Mouse (Mus musculus) layer of hippocampus, postnatal 36 days (tissue): ENCODE results near the gene Fgd6. TPM values are rescaled to one million over a fixed set of nuclear protein-coding genes. Genes with fewer than 3 reads are reported as not detected.

Experiments
- DNase-seq, 2 experiments: peaks; one replicate each; pipeline ENCODE4 v3.0.0; 2022
- total RNA-seq, 2 experiments: library from RNA; stranded (reverse); gene quantifications; 2 replicates each; pipeline ENCODE4 v1.2.3; 2021

The Fgd6 gene
- total RNA-seq, 2 experiments from 2014 or later = 9.3 to 14.3 TPM

DNA sequence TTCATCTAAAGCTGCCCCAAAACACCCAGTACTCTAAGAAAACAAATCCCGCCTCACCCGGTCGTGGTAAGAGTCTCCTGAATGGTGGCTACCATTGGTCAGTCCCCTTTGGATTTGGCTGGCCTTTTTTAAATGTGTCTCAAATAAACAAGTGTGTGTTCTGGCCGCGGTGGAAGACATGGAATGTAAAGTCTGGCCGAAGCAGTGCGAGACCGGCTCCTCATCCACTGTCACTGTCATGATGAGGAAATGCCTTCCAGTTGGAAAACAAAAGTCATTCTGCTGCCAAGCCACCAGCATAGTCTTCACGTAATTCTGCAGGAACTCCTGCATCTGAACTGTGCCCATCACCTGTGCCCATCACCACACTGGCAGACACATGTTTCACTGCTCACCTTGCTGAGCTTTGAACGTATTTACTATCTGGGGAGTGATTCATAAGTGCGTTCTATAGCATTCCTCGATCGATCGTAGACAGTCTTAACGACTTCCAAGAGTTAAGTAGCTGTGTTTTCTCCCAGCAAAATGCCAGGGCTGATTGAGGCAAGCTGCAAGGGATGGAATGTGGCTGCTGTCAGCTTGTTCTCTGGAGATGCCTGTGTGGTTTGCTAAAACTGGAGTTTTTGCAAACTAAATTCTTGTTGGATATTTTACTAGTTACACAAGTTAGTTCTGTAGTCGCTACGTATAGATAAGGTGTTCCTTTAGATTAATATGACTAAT lies 60.1 kb downstream of the Fgd6 start:
- DNase-seq = no peak

DNA sequence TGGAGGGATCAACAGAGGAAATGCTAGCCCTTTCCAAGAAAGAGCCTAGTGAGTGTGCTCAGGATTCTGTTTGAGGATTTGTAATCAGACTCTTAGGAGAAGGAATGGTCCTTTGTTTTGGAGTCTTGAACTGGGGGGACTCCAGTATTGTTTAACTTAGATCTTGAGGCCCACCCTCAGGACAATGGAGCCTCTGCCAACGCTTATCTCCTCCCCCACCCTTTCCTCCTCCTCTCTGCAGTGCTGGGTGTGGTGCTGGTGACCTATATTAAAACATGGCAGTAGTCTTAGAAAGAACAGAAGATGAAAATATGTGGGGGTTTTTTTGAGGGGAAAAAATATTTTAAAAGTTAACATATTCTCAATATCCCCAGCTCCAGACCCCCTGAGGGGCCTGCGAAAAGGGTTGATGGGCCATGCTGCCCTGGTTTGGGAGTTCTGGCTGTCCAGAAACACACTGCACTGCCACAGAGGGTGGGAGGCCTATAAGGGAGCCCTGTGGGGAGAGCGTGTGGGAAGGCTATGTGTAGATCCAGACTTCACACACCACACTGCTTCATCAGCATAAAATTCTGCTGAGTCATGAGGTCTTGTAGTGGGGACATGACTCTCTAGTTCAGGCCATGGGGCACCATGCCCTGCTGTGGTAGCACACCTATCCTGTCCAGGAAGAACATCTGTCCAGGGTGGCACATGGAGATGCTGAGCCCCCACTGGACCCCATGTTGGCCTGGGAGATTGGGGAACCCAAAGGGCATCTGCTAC lies 61.5 kb downstream of the Fgd6 start:
- DNase-seq = no peak

DNA sequence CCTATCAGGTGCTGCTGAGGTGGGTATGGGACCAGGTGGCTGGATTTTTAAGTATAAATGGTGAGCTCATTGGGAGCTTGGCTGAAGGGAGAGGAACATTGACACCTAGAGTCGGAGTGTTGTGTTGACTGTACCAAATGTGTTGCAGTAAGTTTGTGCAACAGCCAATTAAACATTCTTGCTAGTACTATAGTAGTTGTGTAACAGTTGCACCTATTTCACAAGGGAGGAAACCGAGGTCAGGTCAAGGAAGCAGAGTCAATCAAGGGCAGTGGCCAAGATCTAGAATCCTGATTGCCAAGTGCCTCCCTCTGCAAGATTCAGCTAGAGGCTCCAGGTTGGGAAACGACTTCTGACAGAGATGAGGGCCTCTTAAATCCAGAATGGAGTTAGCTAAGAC lies 62.3 kb downstream of the Fgd6 start:
- DNase-seq = no peak

DNA sequence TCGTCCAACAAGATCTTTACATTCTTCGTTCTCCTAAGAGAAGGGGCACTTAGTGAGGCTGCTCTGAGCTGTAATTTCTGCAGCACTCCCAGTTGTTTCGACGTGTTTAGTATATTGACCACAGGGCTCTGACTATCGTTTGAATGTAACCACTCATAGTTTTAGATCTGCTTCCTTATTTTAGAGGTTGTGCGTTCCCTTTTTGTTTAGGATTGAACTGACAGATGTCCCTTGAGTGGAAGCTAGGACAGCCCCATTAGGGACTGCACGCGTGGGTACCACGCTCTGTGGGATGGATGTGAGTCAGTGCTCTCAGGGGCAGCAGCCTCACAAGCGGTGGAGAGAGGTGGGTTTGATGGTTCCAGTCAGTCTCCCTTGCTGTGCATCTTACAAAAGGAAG lies 69.7 kb downstream of the Fgd6 start:
- no peak for DNase-seq

DNA sequence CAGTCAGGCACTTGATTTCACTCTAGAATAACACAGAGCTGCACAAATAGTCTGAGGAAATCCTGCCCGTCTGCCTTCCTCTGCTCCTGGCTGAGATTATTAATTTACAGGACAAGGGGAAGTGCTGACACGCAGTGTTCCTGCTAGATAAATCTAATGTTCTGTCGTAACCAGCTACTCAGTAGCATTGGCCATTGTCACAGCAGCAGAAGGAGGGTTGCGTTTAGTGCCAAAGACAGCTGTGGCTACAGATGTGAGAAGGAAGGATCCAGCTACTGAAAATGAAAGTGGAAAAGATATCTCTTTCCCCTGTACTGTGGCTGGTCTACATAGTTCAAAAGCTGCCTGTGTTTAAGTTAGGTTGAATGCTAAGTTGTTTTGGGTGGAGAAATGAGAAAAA lies 71.4 kb downstream of the Fgd6 start:
- no peak for DNase-seq

DNA sequence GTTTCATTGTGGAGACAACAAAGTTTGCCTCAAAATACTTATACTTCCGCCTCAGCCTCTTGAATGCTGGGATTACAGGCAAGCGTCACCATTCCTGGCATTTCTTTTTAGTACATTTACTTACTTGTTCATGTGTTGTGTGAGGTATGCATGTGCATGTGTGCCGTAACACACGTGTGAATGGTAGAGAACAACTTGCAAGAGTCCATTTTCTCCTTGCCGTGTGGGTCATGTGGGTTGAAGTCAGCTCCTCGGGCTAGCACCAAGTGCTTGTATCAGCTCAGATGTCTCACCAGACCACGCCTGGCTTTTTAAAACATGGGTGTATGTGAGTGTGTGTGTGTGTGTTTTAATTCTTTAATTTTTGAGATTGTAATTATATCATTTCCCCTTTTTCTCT lies 71.8 kb downstream of the Fgd6 start:
- DNase-seq = no peak

DNA sequence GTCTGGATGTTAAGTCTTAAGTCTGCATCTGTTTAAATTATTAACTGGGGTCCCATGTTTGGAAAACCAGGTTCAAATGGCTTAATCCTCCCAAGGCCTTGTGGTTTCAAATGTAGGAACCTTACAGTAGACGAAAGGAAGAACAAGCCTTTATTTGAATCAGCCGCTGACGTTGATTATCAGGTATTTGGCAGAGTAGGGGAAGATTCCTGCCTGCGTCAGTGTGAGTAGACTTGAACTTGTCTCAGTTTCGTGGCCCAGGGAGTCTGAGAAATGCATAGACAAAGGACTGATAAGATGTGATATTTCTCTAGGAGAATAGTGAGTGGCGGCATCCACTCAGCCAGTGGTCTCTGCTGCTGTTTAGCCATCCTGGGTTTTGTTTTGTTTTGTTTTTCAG lies 73.0 kb downstream of the Fgd6 start:
- DNase-seq = no peak

DNA sequence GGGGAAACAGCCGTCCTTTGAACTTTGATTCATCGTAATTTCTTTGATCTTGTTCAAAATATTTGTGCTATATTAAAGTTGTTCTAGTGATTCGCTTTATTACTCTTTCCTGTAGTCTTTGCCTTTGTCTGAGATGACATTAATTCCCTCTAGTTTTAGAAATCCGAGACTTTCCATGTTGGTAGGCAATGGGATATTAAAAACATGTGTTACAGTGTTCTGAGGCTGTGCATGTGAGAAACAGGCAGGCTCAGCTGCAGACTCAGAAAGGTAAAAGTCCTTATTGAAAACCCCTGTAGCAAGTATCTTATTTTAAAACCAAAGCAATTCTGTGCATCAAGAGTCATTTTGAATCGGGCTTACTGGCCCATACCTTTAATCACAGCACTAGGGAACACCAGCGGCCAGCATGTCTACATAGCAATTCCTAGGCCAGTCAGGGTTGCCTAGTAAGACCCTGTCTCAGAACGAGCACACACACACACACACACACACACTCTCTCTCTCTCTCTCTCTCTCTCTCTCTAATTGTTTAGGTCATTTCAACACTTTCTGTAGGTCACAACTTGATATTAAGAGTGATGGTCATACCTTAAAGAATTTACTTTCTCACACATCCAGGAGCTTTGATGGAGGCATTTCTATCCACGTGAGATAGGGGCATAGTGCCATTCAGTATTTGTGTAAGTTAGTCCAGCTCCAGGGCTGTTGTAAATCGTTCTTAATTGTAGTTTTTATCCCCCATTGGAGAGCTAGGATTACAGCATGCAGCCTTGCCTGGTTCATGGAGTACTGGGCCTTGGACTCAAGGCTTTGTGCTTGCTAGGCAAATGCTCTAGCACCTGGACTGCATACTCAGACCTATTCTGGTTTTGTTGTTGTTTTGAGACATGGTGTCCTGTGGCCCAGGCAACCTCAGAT lies 75.3 kb downstream of the Fgd6 start:
- no peak for DNase-seq

DNA sequence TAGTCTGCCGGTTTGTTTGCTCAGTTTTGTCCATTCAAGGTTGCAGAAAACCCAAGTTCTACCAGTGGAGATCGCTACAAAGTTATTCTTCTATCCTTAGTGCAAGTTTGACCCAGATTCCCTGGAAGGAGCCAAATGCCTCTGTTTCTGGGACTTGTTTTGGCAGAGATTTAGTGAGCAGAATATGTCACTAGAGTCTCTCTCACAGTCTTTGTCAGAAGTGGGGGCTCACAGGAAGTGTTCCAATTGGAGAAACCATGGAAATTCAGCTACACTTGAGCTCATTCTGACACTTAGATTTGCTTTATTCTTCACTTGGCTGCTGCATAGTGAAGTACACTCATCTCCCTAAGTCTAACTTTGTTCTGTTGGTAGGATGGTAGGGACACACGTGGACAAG lies 76.4 kb downstream of the Fgd6 start:
- DNase-seq = no peak

DNA sequence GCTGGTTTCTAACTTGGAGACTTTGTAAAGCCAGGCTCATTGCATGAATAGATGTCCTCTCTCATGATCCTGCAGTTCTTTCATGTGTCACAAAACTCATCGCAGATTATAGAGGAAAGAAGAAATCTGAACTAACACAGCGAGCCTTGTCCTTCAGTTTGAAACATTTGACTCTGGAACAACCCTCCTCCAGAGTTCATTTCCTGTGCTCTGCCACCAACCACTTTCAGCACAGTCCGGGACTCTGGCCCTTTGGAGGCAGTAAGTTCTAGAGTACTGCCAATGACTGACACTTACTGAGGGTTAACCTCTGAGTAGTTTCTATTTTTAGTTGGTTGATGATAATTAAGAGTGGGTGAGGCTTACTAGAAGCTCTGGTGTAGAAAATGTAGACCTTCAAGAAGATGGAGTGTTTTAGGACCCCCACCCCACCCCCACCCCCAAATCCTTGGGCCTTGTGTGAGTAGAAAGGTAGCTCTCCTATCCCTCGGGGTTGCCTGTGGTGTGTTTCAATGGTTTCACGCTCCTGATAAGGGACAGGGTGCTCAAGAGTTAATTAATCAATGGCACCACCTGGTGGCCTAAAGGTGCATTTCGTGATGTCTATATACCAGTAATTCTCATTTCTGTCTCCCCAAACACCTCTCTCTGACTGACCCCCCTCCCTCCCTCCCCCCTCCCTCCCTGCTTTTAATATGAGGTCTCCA lies 80.2 kb downstream of the Fgd6 start:
- DNase-seq = peak; percentile 59 to 70

DNA sequence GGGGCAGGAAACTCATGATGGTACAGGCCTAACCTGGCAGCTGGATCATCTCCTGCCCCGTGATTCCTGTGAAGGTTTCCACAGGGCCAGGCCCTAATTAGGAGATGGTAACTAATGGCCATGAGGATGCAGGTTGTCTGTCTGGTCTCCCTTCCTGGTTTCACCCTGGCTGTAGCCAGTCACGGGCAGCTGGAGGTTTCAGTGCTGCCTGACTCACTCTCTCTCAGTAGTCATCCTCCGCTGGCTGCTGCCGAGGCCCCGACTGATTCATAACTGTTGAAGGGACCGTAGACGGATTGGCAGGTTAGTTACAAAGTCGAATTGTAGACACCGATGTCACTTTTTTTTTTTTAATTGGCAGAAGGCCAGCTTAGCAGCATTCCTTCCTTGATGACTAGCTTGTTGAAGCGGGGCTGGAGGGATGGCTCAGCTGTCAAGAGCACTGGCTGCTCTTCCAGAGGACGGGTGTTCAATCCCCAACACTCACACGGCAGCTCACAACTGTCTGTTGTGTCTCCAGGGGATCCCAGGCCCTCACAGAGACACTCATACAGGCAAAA lies 81.1 kb downstream of the Fgd6 start:
- DNase-seq = no peak

DNA sequence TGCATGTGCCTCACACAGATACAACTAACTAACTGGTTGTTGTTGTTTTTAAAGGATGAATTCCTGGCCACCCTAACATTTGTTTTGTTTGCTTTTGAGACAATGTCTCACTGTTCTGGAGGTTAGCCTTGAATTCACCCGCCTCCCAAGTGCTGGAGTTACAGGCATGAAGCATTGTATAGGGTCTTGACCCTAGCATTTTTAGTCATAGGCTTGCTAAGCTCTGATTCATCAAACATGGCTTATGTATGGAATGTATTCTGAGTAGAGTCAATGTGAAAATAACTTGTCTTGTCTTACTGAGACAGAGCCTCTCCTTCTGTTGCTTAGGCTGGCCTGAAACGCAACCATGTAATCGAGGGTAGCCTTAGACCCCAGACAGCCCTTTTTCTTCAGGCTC lies 82.1 kb downstream of the Fgd6 start:
- no peak for DNase-seq

DNA sequence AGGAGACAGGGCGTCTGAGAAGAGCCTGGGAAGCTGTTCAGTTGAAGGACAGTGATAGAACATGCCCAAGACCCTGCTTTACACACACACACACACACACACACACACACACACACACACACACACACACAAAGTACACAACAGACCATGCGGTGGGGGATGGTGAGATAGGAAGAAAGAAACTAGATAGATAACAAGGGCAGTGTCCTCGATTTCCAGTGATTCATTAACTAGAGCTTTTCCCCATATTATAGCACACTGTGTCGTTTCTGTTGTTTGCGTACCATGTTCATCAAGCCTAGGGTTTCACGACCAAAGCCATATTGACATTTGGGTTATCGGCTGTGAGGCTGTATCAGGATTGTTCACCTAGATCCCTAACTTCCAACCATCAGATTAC lies 83.2 kb downstream of the Fgd6 start:
- DNase-seq = no peak

DNA sequence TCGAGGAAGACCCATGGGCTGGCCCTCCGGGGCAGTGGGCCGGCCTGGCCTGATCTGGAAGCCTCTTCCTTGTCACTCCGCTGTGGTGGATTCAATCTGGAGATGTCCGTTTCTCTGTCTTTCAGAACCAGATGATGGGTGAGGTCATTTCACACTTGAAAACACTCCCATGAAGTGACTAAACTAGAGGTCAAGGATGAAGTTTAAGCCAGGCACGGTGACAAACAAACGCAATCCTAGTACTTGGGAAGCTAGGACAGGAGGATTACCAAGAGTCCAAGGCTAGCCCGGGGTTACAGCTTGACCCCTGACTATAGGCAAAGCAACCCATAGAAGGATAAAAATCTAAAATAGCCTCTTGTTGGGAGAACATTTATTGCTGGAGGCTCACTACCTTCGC lies 84.9 kb downstream of the Fgd6 start:
- DNase-seq = no peak

DNA sequence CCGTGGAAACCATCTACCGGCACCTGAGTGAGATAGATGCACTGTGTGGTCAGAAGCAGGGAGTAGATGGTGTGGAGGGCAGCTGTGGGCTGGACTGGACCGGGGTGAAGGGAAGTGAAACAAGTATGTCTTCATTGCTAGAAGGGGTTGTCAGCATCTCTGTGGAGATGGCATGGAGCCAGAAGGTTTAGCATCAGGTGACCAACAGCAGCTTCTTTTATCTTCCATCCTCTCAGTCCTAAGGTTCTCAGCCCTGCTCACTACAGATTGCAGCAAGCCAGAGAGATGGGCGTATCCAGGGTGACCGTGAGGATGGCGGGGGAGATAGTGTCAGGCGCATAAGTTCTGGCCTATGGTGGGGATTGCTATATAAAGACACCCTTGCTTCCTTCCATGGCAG lies 86.8 kb downstream of the Fgd6 start:
- no peak for DNase-seq

DNA sequence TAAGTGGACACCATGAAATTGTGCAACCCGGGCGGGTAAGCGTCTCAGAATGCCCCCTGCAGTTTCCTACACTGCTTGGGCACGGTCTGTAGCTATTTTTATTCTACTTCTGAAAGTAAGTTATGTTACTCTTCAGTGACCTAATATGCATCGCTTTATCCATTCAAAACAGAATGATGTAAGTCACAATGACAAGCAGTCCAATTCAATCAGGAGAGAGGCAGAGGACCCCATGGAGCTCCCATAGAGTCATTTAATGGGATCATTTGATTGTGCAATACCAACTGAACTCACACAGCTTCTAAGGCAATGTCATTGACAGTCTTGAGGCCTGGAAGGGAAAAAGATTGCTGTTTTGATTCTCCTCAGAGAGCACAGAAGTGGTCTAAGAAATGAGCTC lies 87.8 kb downstream of the Fgd6 start:
- DNase-seq = no peak

DNA sequence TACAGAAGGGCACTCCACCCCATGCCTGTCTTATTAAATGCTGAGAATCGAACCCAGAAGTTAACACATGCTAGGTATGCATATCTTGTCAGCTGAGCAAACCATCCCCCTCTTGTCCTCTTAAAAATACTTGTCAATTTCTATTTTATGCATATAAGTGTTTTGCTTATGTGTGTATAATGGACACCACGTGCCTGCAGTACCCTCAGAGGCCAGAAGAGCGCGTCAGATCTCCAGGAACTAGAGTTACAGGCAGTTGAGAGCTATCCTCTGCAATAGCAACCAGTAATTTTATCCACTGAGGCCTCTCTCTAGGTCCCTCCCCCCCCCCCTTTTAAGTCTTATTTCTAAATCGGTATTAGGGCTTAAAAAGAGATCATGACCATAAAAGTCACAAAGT lies 88.6 kb downstream of the Fgd6 start:
- no peak for DNase-seq

DNA sequence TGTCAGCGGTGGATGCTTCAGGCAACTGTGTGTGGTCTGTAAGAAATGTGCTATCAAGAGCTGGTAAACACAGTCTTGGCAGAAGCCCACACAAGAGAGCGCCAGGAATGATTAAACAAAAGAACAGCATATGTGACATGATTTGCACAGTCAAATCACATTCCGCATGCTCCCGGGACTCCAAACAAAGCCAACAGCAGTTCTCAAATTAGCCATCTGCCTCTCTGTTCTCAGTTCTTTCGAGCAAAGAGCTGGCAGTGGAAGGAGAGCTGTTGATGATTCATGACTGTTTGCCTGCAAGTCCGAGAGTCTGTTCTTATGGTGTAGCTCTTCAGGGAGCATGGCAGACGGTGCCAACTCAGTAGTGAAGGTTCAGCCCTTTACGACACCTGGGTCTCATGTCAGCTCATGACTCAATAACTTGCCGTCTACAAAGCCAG lies 93.9 kb downstream of the Fgd6 start:
- peak; percentile 77 to 84 for DNase-seq

DNA sequence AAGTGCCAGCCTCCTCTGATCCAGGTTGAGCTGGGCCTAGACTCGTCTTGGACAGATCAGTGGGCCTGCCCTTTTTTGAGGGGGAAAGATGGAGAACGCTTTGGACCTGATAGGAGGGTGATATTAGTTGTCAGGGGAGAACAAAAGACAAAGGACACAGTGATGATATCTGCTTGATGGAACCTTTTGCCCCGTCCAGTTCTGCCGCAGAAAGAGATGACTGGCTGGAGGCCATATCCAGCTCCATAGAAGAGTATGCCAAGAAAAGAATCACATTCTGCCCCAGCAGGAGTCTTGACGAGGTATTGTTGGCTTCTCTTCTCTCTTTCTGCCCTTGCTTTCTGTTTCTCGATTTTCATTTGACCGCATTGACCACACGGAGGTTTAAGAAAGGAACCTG lies 97.3 kb downstream of the Fgd6 start:
- DNase-seq = no peak

DNA sequence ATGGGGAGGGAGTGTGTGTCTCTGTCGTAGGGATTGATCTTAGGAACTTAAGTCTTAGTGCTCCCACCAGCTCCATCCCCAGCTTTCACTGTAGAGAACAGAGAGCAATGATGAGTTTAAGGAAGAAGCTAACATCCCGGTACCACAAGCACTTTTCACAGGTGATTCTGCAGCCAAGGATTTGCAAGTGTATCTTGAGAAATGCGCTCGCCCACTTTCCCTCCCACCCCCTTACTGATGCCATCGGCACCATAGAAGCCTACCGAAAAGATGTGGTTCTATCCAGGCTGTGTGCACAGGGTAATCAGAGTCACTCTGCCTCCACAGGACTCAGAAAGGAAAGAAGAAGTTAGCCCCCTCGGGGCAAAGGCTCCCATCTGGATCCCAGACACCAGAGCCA lies 97.9 kb downstream of the Fgd6 start:
- DNase-seq = no peak

DNA sequence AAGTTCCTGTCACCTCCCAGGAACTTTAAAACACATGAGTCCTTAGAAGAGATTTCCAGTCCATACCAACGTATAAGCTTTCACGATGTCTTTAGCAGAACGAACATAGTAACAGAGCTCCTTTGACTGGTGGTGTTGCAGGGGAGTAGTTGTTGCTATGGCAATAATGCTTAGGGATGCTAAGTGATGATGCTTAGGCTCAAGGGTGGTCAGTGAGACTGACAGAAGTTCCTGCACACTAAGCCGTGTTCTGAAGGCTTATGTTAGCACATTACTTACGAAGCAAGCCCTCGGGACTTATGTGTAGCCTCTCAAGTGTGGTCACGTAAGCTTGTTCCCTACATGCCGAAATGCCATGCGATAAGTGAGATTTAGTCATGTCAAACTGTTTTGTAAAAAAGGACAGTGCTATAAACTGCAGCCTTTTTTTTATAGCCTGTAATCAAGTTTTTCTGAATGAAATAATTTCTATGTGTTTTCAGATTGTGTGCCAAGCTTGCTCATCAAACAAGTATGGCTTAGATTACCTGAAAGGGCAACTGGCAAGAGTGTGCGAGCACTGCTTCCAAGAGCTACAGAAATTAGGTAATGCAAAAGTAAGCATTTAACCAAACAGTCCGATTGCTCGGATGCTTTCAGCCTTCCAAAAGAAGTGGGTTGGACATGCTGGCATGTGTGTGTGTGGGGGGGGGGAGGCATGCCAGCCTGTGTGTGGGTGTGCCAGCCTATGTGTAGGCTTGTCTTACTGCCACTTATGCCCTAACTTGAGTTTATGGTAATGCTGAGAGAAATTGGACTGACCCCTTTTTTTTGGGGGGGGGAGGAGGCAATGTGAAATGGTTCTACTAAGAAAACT lies 99.0 kb downstream of the Fgd6 start:
- no peak for DNase-seq
